Mouse (Mus musculus): Measurements from ENCODE around the gene Brd9.

DNA sequence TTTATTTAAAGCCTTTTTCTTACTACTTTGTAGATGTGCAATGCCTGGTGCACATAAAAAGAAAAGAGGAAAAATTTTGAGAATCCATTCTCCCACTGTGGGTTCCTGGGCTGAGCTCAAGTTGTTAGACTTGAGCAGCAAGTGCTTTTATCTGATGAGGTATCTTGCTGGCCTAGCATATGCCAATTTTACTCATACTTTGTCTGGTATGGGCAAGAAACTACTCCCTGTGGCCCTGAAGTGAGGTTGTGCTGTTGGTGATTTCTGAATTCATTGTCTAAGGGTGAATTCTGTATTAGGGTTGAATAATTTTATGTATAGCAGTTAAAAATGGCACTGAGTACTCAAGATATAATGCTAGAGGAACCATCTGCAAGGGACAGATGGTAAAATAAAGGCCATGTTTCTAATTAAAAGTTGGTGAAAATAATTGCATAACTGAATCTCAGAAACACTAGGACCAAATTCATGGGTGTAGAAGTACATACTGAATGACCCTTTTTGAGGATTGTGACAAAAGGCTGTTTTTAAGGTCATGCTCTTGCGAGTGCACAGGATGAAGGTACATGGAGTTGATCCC lies 16.0 kb downstream of the Brd9 start:
- TF ChIP-seq POLR2A (IDR thresholded peaks at IDR 0.05; ENCODE audit: low read depth, low read length), result no peak
- no peak for TF ChIP-seq CTCF (conservative IDR thresholded peaks at IDR 0.05 in 1 of 2, IDR thresholded peaks at IDR 0.05 in 1 of 2; ENCODE audit: low read depth in 2 of 2, low read length in 2 of 2)
- TF ChIP-seq NELFE (IDR thresholded peaks at IDR 0.05; ENCODE audit: low read depth, low read length), result no peak
- no peak for TF ChIP-seq CHD1 (IDR thresholded peaks at IDR 0.05; ENCODE audit: low read depth, low read length)
- TF ChIP-seq ZNF384 (IDR thresholded peaks at IDR 0.05; ENCODE audit: low read depth, low read length), result no peak
- TF ChIP-seq UBTF (IDR thresholded peaks at IDR 0.05; ENCODE audit: low read depth, low read length), result no peak
- no peak for TF ChIP-seq E2F4 (IDR thresholded peaks at IDR 0.05; ENCODE audit: insufficient replicate concordance, low read depth, low read length)
- TF ChIP-seq MYC (IDR thresholded peaks at IDR 0.05; ENCODE audit: low read depth, low read length), result no peak
- TF ChIP-seq SIN3A (IDR thresholded peaks at IDR 0.05; ENCODE audit: low read length), result no peak
- no peak for TF ChIP-seq NRF1 (IDR thresholded peaks at IDR 0.05; ENCODE audit: low read depth, low read length)
- no peak for TF ChIP-seq EP300 (IDR thresholded peaks at IDR 0.05; ENCODE audit: low read length)
- no peak for TF ChIP-seq TCF12 (IDR thresholded peaks at IDR 0.05; ENCODE audit: low read depth, low read length)
- no peak for TF ChIP-seq MAX (IDR thresholded peaks at IDR 0.05; ENCODE audit: low read length)

Data from CH12.LX (cell line).